Mouse (Mus musculus) liver, embryonic 11.5 days (tissue): Measurements from ENCODE around the gene Wnk2. TPM values are rescaled to one million over a fixed set of nuclear protein-coding genes. Genes with fewer than 3 reads are reported as not detected.

Experiments used
- polyA plus RNA-seq: library from polyadenylated mRNA; unstranded; fragments of >200 nt; fragmentation: Nextera tagmentation; extraction: Ambion mirVana; gene quantifications from 2 replicates; pipeline ENCODE4 v1.2.1, GENCODE M21; 2014

Wnk2 gene
- polyA plus RNA-seq, 1 experiment from 2014 or later: 0.45 TPM

Other genes starting within 250 kb of the Wnk2 start
- 33.1 and 38.0 TPM in 2 replicates for gene Fam120a, start 180.0 kb downstream of the Wnk2 start, polyA plus RNA-seq
- 54.2 and 59.8 TPM in 2 replicates for gene Ninj1, start 39.5 kb upstream of the Wnk2 start, polyA plus RNA-seq
- 23.1 and 26.2 TPM in 2 replicates for gene Card19, start 68.0 kb upstream of the Wnk2 start, polyA plus RNA-seq
- gene Susd3, start 100.7 kb upstream of the Wnk2 start, polyA plus RNA-seq: 4.4 and 5.2 TPM in 2 replicates
- 0.74 and 0.92 TPM in 2 replicates for gene Fgd3, start 172.3 kb upstream of the Wnk2 start, polyA plus RNA-seq
- 22.6 TPM in 2 replicates for gene Bicd2, start 193.6 kb upstream of the Wnk2 start, polyA plus RNA-seq